Mouse (Mus musculus) ES-E14 (cell line): ENCODE measurements around the gene Ttyh2.

Experiments used
- HCFC1 ChIP-seq: IDR thresholded peaks from 2 replicates; pipeline ENCODE4 v1.6.1; 2012; ENCODE audit warnings: low read length, inconsistent platforms, borderline replicate concordance; ENCODE audit not compliant: insufficient read depth
- MAFK ChIP-seq: IDR thresholded peaks from 2 replicates; pipeline ENCODE4 v1.6.1; 2014; ENCODE audit warnings: mild to moderate bottlenecking, low read depth, low read length, inconsistent platforms; ENCODE audit not compliant: insufficient read depth
- ZC3H11A ChIP-seq: IDR thresholded peaks from 2 replicates; pipeline ENCODE4 v1.6.1; 2012; ENCODE audit warnings: low read depth, mild to moderate bottlenecking, inconsistent platforms, low read length, borderline replicate concordance
- ZNF384 ChIP-seq: IDR thresholded peaks from 2 replicates; pipeline ENCODE4 v1.6.1; 2012; ENCODE audit warnings: low read depth, low read length, inconsistent platforms

DNA sequence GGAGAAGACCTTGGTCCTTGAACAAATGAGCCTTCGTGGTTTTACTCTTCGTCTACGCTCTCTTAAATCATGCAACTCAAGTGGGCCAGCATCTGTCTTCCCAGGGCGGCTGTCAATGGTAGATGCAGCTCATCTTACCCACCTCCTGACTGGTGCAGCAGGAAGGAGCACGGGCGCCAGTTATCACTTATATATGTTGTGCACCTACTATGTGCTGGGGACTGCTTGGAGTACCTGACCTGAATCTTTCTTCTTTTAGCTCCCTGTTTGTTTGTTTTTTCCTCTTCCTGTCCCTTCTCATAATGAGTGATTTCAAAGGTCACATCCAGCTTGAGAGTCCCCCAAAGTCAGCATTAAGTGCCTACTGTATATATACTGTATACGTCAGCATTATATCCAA is 11.1 kb upstream of the Ttyh2 start:
- TF ChIP-seq ZC3H11A, result no peak
- TF ChIP-seq HCFC1, result no peak
- TF ChIP-seq MAFK, result no peak
- TF ChIP-seq ZNF384, result no peak
